Mouse (Mus musculus): ENCODE data around the gene Iqca. TPM values are rescaled to one million over a fixed set of nuclear protein-coding genes. Genes with fewer than 3 reads are reported as not detected.

Gene Iqca
- polyA plus RNA-seq, 1 experiment: not detected

GRCm38 (mm10) chr1:90100360-90101232 lies 52.6 kb downstream of the Iqca start:
- no peak for TF ChIP-seq GATA1 (IDR thresholded peaks at IDR 0.05; ENCODE audit: low read length)

GRCm38 (mm10) chr1:90092816-90093493 lies 60.2 kb downstream of the Iqca start:
- no peak for TF ChIP-seq GATA1 (IDR thresholded peaks at IDR 0.05; ENCODE audit: low read length)

- TF ChIP-seq GATA1 (IDR thresholded peaks at IDR 0.05; ENCODE audit: low read length): no peak
Observed at GRCm38 (mm10) chr1:90088192-90088990, 64.8 kb downstream of the Iqca start.

- TF ChIP-seq GATA1 (IDR thresholded peaks at IDR 0.05; ENCODE audit: low read length): no peak
Observed at GRCm38 (mm10) chr1:90086461-90086860, 66.7 kb downstream of the Iqca start.

- TF ChIP-seq GATA1 (IDR thresholded peaks at IDR 0.05; ENCODE audit: low read length): no peak
Observed at GRCm38 (mm10) chr1:90085526-90086157, 67.6 kb downstream of the Iqca start.

- no peak for TF ChIP-seq GATA1 (IDR thresholded peaks at IDR 0.05; ENCODE audit: low read length)
Observed at GRCm38 (mm10) chr1:90076291-90076690, 76.9 kb downstream of the Iqca start.

GRCm38 (mm10) chr1:90074779-90075178 lies 78.4 kb downstream of the Iqca start:
- no peak for TF ChIP-seq GATA1 (IDR thresholded peaks at IDR 0.05; ENCODE audit: low read length)

- TF ChIP-seq GATA1 (IDR thresholded peaks at IDR 0.05; ENCODE audit: low read length): no peak
Observed at GRCm38 (mm10) chr1:90071812-90072580, 81.2 kb downstream of the Iqca start.

- TF ChIP-seq GATA1 (IDR thresholded peaks at IDR 0.05; ENCODE audit: low read length): no peak
Observed at GRCm38 (mm10) chr1:90060599-90060998, 92.6 kb downstream of the Iqca start.

GRCm38 (mm10) chr1:90060054-90060453 lies 93.1 kb downstream of the Iqca start:
- no peak for TF ChIP-seq GATA1 (IDR thresholded peaks at IDR 0.05; ENCODE audit: low read length)

- no peak for TF ChIP-seq GATA1 (IDR thresholded peaks at IDR 0.05; ENCODE audit: low read length)
Observed at GRCm38 (mm10) chr1:90054991-90055390, 98.2 kb downstream of the Iqca start.

GRCm38 (mm10) chr1:90051347-90051746 lies 101.9 kb downstream of the Iqca start:
- TF ChIP-seq GATA1 (IDR thresholded peaks at IDR 0.05; ENCODE audit: low read length): no peak

- TF ChIP-seq GATA1 (IDR thresholded peaks at IDR 0.05; ENCODE audit: low read length): no peak
Observed at GRCm38 (mm10) chr1:90050046-90050739, 103.0 kb downstream of the Iqca start.

- no peak for TF ChIP-seq GATA1 (IDR thresholded peaks at IDR 0.05; ENCODE audit: low read length)
Observed at GRCm38 (mm10) chr1:90028305-90028704, 124.9 kb downstream of the Iqca start.

Measured in G1E-ER4 (cell line).